Mouse (Mus musculus) kidney, embryonic 15.5 days (tissue): ENCODE measurements around the gene Unc13d. TPM values are rescaled to one million over a fixed set of nuclear protein-coding genes. Genes with fewer than 3 reads are reported as not detected.

Experiments used
- ATAC-seq: fragments of 200-750 bp; cut with Nextera tagmentation; replicated peaks from 2 replicates; pipeline ENCODE4 v1.8.0; 2017; ENCODE audit warnings: moderate TSS enrichment; ENCODE audit not compliant: low FRiP score
- H3K27ac ChIP-seq: fragments of 300-500 bp; sonication (generic); 2 replicates; pipeline ENCODE4 v1.5.1; 2015; ENCODE audit warnings: mild to moderate bottlenecking, inconsistent platforms
- H3K27me3 ChIP-seq: fragments of 300-500 bp; sonication (generic); 2 replicates; pipeline ENCODE4 v1.6.1; 2015; ENCODE audit warnings: inconsistent platforms
- H3K36me3 ChIP-seq: fragments of 300-500 bp; sonication (generic); 2 replicates; pipeline ENCODE4 v1.6.1; 2015; ENCODE audit warnings: inconsistent platforms
- H3K4me1 ChIP-seq: fragments of 300-500 bp; sonication (generic); 2 replicates; pipeline ENCODE4 v1.6.1; 2015; ENCODE audit warnings: inconsistent platforms
- H3K4me2 ChIP-seq: fragments of 300-500 bp; sonication (generic); 2 replicates; pipeline ENCODE4 v1.6.1; 2015; ENCODE audit warnings: moderate library complexity, mild to moderate bottlenecking, inconsistent platforms
- H3K4me3 ChIP-seq: fragments of 300-500 bp; sonication (generic); replicated peaks from 2 replicates; pipeline ENCODE4 v1.5.1; 2015; ENCODE audit warnings: mild to moderate bottlenecking, inconsistent platforms
- H3K9ac ChIP-seq: fragments of 300-500 bp; sonication (generic); 2 replicates; pipeline ENCODE4 v1.6.1; 2015; ENCODE audit warnings: mild to moderate bottlenecking, inconsistent platforms
- H3K9me3 ChIP-seq: fragments of 300-500 bp; sonication (generic); replicated peaks from 2 replicates; pipeline ENCODE4 v1.6.1; 2016; ENCODE audit warnings: inconsistent platforms
- WGBS: fragments of 180-500 bp; shearing (Covaris S2); methylation state at CpG from one replicate; pipeline ENCODE4 v1.1.7; 2015; ENCODE audit warnings: mixed read lengths; 5-methylcytosine and 5-hydroxymethylcytosine counted together
- polyA plus RNA-seq: library from polyadenylated mRNA; unstranded; fragments of >200 nt; fragmentation: Nextera tagmentation; extraction: Ambion mirVana; gene quantifications from 2 replicates; pipeline ENCODE4 v1.2.1, GENCODE M21; 2015

The Unc13d gene
- polyA plus RNA-seq, 1 experiment from 2014 or later, result 1.5 TPM

DNA sequence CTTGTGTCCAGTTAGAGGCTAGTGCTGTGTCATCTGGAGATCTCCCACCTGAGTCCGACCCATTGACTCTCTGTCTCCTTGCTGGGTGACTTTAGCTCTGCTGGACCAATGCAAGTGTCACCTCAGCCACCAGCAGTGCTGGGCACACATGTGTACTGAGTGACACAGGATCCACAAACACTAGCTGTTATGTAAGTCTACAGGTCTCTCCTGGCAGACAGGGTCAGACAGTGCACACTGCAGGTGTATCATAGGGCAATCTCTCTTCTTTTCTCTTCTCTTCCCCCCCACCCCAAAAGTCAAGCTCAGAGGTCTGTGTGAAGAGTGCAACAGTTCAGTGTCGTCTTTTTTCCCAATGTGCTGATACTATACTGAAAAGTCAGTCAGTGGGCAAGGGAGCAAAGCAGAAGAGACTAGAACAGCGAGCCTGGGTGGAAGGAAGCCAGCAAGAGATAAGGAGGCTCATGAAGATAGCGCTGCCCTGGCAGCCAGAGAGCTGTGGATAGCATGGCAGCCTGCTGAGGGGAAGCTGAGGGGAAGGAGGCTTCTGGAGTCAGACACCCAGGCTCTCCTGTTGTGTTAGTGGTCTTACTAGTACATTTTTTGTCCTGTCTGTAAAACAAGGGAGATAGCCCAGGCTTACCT, 20.4 kb downstream of the Unc13d start:
- peaks cover 99% of the 10 kb centered on the region for H3K36me3 ChIP-seq
- WGBS, result 87% methylated on average over 4 of the region's 4 CpGs
- H3K27ac ChIP-seq, result no peak overlapping the region
- no peaks in the 10 kb centered on the region for H3K9me3 ChIP-seq
- H3K9ac ChIP-seq, result no peak overlapping the region
- no peak overlapping the region for H3K4me2 ChIP-seq
- no peak for ATAC-seq
- H3K4me3 ChIP-seq, result no peak overlapping the region
- H3K27me3 ChIP-seq, result no peaks in the 10 kb centered on the region
- no peaks in the 10 kb centered on the region for H3K4me1 ChIP-seq

DNA sequence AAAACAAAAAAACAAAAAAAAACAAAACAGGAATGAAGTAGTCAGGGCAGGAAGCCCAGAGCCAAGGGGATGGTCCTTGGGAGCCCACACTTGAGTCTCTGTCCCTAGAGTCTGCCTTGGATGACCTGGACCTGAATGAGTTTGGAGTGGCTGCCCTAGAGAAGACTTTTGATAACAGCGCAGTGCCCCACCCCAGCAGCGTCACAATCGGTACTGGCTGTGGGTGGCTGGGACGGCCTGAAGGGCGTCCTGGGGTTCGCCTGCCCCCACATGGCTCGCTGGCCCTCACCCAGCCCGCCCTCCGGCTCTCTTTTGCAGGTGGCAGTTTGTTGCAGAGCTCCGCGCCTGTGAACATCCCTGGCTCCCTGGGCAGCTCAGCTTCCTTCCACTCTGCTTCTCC, 21.9 kb downstream of the Unc13d start:
- 91% methylated on average over 11 of the region's 11 CpGs for WGBS
- no peaks in the 10 kb centered on the region for H3K9me3 ChIP-seq
- peaks cover 100% of the 10 kb centered on the region for H3K36me3 ChIP-seq
- H3K4me3 ChIP-seq, result no peak overlapping the region
- no peak overlapping the region for H3K9ac ChIP-seq
- H3K27me3 ChIP-seq, result no peaks in the 10 kb centered on the region
- no peak for ATAC-seq
- H3K4me1 ChIP-seq, result no peaks in the 10 kb centered on the region
- H3K27ac ChIP-seq, result no peak overlapping the region
- H3K4me2 ChIP-seq, result no peak overlapping the region

DNA sequence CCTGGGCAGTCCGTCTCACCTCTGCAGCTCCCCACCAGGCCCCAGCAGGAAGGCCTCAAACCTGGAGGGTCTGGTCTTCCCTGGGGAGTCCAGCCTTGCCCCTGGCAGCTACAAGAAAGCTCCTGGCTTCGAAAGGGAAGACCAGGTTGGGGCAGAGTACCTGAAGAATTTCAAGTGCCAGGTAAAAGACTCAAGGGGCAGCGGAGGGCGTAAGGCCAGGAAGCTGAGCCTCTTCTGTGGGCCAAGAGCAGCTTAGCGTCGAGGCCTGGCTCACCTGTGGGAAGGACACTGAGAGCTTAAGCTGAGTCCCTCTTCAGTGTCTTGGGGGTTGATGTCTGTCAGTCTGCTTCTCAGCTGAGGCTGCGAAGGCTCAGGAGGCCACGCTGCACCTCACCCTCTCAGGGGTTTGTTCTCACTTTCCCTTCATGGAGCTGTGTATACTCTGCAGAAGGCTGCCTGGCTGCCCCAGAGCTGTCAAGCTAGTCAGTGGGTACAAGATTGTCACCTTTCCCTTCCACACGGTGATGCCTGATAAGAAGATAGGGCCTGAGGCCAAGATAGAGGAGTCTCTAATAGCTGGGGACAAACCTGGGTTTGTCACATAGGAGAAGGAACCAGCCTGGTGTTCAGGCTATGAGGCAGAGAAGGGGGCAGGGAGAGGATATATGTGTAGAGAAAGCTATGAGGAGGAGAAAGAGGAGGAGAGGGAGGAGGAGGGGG, 24.1 kb downstream of the Unc13d start:
- no peak overlapping the region for H3K27ac ChIP-seq
- no peaks in the 10 kb centered on the region for H3K9me3 ChIP-seq
- no peak overlapping the region for H3K9ac ChIP-seq
- WGBS, result 93% methylated on average over 9 of the region's 9 CpGs
- no peak for ATAC-seq
- H3K36me3 ChIP-seq, result peaks cover 100% of the 10 kb centered on the region
- no peaks in the 10 kb centered on the region for H3K27me3 ChIP-seq
- H3K4me3 ChIP-seq, result no peak overlapping the region
- H3K4me1 ChIP-seq, result no peaks in the 10 kb centered on the region
- H3K4me2 ChIP-seq, result no peak overlapping the region

DNA sequence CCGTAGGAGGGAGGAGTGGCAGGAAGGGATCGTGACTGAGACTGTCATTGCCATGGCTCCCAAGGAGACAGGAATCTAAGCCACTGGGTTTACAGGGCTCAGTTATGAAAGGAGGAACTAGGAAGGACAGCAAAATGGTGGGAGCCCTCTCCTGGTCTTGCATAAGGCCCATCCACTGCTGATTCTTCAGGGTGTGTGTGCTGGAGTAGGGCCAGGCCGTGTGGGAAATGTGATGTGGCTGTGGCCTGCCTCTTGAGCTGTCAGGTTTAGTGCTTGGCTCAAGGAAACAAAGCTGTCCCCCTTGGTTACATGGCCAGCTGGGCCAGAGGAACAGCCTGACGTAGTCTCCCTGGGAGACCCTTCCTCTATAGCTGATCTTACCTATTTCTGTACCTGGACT, 27.6 kb downstream of the Unc13d start:
- no peak overlapping the region for H3K4me2 ChIP-seq
- no peaks in the 10 kb centered on the region for H3K4me1 ChIP-seq
- H3K36me3 ChIP-seq, result peaks cover 100% of the 10 kb centered on the region
- no peaks in the 10 kb centered on the region for H3K27me3 ChIP-seq
- H3K9me3 ChIP-seq, result no peaks in the 10 kb centered on the region
- H3K4me3 ChIP-seq, result no peak overlapping the region
- no peak for ATAC-seq
- no peak overlapping the region for H3K27ac ChIP-seq
- 85% methylated on average over 4 of the region's 4 CpGs for WGBS
- H3K9ac ChIP-seq, result no peak overlapping the region

DNA sequence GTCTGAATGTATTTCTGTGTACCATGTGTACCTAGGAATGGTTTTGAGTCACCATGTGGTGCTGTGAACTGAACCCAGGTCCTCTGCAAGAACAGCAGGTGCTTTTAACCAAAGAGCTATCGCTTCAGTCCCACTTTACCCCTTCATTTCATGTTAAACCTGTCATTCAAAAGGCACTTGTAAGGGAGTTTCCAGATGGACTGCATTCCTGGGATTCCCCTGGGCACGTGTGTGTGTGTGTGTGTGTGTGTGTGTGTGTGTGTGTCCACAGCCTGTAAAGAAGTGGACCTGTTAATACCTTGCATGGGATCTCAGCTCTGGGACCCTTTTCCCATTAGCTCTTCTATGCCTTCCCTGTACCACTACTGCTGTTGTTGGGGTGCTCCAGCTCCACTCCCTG, 28.2 kb downstream of the Unc13d start:
- Histone ChIP-seq H3K4me1 (no peaks in the 10 kb centered on the region), H3K9ac (no peak overlapping the region), H3K36me3 (peaks cover 97% of the 10 kb centered on the region), H3K9me3 (no peaks in the 10 kb centered on the region), H3K4me3 (no peak overlapping the region), H3K4me2 (no peak overlapping the region), H3K27ac (no peak overlapping the region), H3K27me3 (no peaks in the 10 kb centered on the region)
- WGBS, result 71% methylated on average over 2 of the region's 2 CpGs
- no peak for ATAC-seq

DNA sequence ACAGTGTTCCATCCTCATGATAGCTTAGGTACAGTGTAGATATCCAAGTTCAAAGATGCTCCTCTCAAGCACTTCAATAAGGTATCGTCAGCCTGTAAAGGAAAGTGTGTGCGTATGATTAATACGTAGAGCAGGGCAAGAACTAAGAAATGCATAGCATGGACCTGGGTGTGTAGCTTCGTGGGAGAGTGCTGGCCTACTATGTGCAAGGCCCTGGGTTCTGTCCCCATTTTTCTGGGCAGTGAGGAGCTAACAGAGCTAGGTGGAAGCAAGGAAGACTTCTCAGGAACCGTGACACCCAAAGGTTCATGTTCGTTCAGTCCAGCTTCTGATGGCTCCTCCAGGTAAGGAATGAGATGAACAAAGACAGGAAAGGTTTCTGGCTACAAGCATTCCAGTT, 32.6 kb downstream of the Unc13d start:
- no peaks in the 10 kb centered on the region for H3K9me3 ChIP-seq

DNA sequence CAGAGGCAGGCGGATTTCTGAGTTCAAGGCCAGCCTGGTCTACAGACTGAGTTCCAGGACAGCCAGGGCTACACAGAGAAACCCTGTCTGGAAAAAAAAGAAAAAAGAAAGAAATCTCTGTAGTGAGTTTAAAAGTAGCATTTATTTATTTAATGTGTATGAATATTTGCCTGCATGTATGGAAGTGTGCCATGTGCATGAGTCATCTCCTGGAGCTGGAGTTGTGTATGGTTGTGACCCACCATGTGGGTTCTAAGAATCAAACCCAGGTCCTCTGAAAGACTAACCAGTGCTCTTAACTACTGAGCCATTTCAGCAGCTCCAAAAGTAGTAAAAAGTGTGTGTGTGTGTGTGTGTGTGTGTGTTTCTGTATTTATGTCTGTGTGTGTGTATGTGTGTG, 34.5 kb downstream of the Unc13d start:
- 95% methylated on average over 1 of the region's 1 CpGs for WGBS
- no peaks in the 10 kb centered on the region for H3K9me3 ChIP-seq
- no peak for ATAC-seq

More for the DNA sequence above, 32.6 kb downstream of the Unc13d start:
- Histone ChIP-seq H3K4me3 (no peak overlapping the region), H3K4me1 (no peaks in the 10 kb centered on the region), H3K27me3 (no peaks in the 10 kb centered on the region), H3K36me3 (peaks cover 88% of the 10 kb centered on the region), H3K4me2 (no peak overlapping the region), H3K27ac (no peak overlapping the region), H3K9ac (no peak overlapping the region)
- ATAC-seq, result no peak
- WGBS, result 95% methylated on average over 6 of the region's 6 CpGs

DNA sequence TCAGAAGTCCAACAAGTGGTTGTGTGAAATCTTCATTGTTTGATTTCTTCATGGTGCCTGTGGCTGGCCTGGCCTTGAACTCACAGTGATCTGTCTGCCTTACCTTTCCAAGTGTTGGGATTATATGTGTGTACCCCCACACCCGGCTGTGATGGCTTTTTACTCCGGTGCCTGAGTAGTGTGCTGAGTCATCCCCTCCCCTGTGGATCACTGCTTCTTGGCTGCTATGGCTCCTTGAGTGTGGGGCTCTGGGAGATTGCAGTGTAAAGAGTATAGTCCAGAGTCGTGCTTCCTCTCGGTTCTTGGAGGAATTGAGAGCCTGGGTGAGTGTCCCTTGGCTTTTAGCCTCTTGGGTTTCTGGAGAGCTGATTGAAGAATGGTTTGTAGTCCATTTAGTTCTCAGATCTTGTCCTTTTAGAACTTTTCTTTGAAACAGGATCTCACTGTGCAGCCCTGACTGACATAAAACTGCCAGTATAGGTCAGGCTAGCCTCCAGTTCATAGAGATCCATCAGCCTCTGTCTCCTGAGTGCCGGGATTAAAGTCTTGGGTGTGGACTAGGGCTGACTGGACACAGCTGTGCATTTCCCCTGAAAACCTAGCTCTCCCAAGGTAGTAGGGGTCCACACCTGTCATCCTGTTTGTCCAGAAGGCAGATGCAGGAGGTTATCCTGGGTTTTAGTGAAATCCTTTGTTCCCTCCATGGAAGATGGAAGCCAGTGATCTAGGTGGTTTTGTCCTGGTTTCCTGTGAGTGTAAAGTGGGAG, 35.2 kb downstream of the Unc13d start:
- no peaks in the 10 kb centered on the region for H3K27me3 ChIP-seq
- no peak overlapping the region for H3K4me3 ChIP-seq
- H3K27ac ChIP-seq, result no peak overlapping the region
- WGBS, result 21% methylated on average over 5 of the region's 5 CpGs
- no peak overlapping the region for H3K9ac ChIP-seq
- ATAC-seq, result no peak
- no peaks in the 10 kb centered on the region for H3K9me3 ChIP-seq
- H3K36me3 ChIP-seq, result peaks cover 84% of the 10 kb centered on the region
- no peak overlapping the region for H3K4me2 ChIP-seq
- H3K4me1 ChIP-seq, result no peaks in the 10 kb centered on the region

More for the DNA sequence above, 34.5 kb downstream of the Unc13d start:
- no peak overlapping the region for H3K9ac ChIP-seq
- H3K4me3 ChIP-seq, result no peak overlapping the region
- no peaks in the 10 kb centered on the region for H3K27me3 ChIP-seq
- no peak overlapping the region for H3K4me2 ChIP-seq
- no peaks in the 10 kb centered on the region for H3K4me1 ChIP-seq
- peaks cover 88% of the 10 kb centered on the region for H3K36me3 ChIP-seq
- H3K27ac ChIP-seq, result no peak overlapping the region

DNA sequence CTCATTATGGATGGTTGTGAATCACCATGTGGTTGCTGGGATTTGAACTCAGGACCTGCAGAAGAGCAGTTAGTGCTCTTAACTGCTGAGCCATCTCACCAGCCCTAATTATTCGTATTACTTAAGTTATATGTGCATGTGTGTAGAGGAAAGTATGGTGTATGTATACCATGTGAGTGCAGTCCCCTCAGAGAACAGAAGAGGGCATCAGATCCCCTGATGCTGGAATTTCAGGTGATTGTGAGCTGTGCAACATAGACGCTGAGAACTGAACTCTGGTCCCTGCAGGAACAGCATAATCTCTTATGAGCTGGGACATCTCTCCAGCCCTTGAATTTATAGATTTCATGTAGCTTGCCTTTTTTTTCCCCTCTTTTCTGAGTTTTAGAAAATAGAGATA, 35.9 kb downstream of the Unc13d start:
- no peaks in the 10 kb centered on the region for H3K27me3 ChIP-seq
- WGBS, result 94% methylated on average over 2 of the region's 2 CpGs
- H3K27ac ChIP-seq, result no peak overlapping the region
- no peak for ATAC-seq
- no peak overlapping the region for H3K4me2 ChIP-seq
- no peak overlapping the region for H3K4me3 ChIP-seq
- H3K9me3 ChIP-seq, result no peaks in the 10 kb centered on the region
- H3K4me1 ChIP-seq, result no peaks in the 10 kb centered on the region
- H3K36me3 ChIP-seq, result peaks cover 76% of the 10 kb centered on the region
- no peak overlapping the region for H3K9ac ChIP-seq

DNA sequence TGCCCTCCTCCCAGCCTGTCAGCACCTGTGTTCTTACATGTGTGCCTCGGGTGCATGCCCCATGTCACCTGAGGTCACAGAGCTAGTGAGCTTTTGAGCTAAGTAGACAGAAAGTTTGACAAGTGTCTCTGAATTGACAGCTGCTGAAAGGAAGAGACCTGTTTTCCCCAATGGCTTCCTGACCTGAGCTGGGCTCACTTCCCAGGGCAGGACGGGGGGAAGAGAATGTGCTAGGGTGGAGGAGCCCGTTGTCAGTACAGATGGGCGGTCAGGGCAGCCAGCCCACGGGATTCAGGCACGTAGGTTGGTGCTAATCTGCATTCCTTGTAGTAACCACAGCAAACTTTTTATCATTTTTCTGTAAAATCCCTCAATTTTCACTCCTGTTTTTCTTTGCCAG, 37.2 kb downstream of the Unc13d start:
- H3K4me3 ChIP-seq, result no peak overlapping the region

DNA sequence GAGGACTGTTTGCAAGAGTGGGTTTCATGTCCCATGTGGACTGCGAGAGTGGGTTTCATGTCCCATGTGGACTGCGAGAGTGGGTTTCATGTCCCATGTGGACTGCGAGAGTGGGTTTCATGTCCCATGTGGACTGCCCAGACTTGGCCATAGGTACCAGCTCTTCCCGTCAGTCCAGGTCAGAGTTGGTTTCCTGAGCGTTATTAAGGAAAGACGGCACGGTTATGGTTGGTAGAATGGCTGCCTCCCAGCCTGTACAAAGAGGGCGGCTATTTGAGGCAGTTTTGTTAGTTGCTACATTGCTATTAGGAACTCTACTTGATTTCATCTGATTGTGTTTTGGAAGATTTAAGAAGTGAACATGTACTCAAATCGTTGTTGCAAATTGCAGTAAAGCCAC, 39.9 kb downstream of the Unc13d start:
- peaks cover under 1% of the 10 kb centered on the region; the same call in 1 of the 2 replicates for H3K4me1 ChIP-seq
- 93% methylated on average over 9 of the region's 9 CpGs for WGBS
- no peak overlapping the region for H3K4me2 ChIP-seq
- no peaks in the 10 kb centered on the region for H3K27me3 ChIP-seq
- no peak overlapping the region for H3K4me3 ChIP-seq
- H3K9ac ChIP-seq, result no peak overlapping the region
- no peak overlapping the region for H3K27ac ChIP-seq
- H3K36me3 ChIP-seq, result peaks cover 52% of the 10 kb centered on the region
- no peak for ATAC-seq
- H3K9me3 ChIP-seq, result no peaks in the 10 kb centered on the region

More for the DNA sequence above, 37.2 kb downstream of the Unc13d start:
- ATAC-seq, result no peak
- Histone ChIP-seq H3K9ac (no peak overlapping the region), H3K27me3 (no peaks in the 10 kb centered on the region), H3K9me3 (no peaks in the 10 kb centered on the region), H3K36me3 (peaks cover 64% of the 10 kb centered on the region), H3K4me2 (no peak overlapping the region), H3K27ac (no peak overlapping the region), H3K4me1 (no peaks in the 10 kb centered on the region)
- 85% methylated on average over 6 of the region's 6 CpGs for WGBS

DNA sequence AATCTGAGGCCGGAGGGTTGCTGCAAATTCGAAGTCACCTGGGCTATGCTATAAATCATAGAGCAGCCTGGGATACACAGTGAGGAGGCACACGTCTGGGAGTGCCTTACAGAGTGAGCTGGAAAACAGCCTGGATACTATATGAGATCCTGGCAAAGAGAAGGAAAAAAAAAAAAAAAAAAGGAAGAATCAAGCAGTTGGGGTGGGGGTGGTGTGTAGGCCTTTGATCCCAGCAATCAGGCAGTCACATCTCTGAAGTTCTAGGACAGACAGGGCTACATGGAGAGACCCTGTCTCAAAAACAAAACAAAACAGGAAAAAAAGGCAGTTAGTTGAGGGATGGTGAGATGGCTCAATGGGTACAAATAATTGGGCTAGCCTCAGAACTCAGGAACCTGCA, 41.1 kb downstream of the Unc13d start:
- no peak overlapping the region for H3K4me3 ChIP-seq
- H3K36me3 ChIP-seq, result peaks cover 42% of the 10 kb centered on the region
- H3K9me3 ChIP-seq, result no peaks in the 10 kb centered on the region
- peaks cover 11% of the 10 kb centered on the region for H3K4me1 ChIP-seq
- WGBS, result 56% methylated on average over 3 of the region's 3 CpGs
- H3K9ac ChIP-seq, result no peak overlapping the region
- H3K27ac ChIP-seq, result no peak overlapping the region
- no peaks in the 10 kb centered on the region for H3K27me3 ChIP-seq
- H3K4me2 ChIP-seq, result no peak overlapping the region
- no peak for ATAC-seq
